Mouse (Mus musculus): ENCODE results near the gene Dleu7. TPM values are rescaled to one million over a fixed set of nuclear protein-coding genes. Genes with fewer than 3 reads are reported as not detected.
A peak's percentile ranks its signal among the peaks of the same experiment; 100 is the strongest.

Gene Dleu7
- 1 to 10 TPM; 8.0 to 9.1 TPM for total RNA-seq (2021)
- long read RNA-seq, experiment 1, transcript Dleu7-201 (2 exons, 1,314 nt): major isoform, 10 of 10 reads
- long read RNA-seq, experiment 1, partial matches to known transcripts: 0 of 10 reads
- long read RNA-seq, experiment 1, other reads (novel, unspliced or antisense): 0 of 10 reads
- long read RNA-seq, experiment 2, partial matches to known transcripts: 0 of 3 reads
- long read RNA-seq, experiment 2, other reads (novel, unspliced or antisense): 0 of 3 reads

DNA sequence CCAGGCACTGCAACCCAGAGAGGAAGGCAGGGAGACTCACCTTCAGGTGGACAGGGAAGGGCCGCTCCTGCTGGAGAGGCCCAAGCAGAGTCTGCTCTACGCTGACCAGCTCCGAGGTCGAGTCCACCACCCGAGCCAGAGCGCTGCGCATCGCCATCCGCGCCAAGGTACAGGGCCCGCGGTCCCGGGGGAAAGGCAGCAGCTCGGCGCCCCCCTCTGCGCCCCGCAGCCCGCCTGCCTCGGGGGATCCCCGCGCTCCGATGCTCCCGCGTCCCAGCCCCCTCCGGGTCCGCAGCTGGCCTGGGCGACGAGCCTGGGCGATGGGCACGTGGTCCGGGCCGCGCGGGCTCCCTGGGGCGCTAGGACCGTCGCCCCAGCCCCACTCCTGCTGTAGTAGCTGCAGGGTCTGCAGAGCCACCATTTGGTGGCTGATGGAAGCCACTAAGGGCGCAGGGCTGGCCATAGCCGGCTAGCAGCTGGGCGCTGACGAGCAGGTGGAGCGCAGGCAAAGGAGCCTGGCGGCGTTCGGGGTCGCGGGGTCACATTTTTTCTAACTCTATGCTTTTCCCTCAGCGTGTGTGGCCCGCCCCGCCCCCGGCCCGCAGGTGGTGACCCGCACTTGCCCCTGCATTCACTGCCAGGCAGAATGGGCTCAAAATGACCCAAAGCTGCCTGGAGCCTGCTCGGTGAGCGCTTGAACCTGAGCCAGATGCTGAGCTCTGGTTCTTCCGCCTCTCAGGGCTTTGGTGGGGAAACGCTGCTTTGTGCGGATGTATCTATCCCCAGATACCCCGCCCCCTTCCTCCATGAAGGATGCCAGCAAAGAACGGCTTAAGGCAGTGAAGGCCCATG is at the start of gene Dleu7, which contains the start of gene Rnaseh2b:
Dleu7 (minus strand) TSS at position 560 of the 852 bp plus-strand sequence.
Rnaseh2b (plus strand) TSS at position 102 of the 852 bp plus-strand sequence.
- Histone ChIP-seq H3K4me3 (peak within 1 kb of the TSS; percentile 73), H3K27ac (peak within 1 kb of the TSS; percentile 37)
- intact Hi-C loops (cut with DNase I): loop anchor here (2.0 kb wide), 1 partner anchor 40 kb away; no protein-coding TSS in a partner anchor
- no peak; the same call in 1 of the 2 replicates for TF ChIP-seq CTCF (IDR thresholded peaks at IDR 0.05)
- peak; percentile 23 to 36 for DNase-seq (ENCODE audit: extremely low spot score in 1 of 2, low spot score in 2 of 2)

DNA sequence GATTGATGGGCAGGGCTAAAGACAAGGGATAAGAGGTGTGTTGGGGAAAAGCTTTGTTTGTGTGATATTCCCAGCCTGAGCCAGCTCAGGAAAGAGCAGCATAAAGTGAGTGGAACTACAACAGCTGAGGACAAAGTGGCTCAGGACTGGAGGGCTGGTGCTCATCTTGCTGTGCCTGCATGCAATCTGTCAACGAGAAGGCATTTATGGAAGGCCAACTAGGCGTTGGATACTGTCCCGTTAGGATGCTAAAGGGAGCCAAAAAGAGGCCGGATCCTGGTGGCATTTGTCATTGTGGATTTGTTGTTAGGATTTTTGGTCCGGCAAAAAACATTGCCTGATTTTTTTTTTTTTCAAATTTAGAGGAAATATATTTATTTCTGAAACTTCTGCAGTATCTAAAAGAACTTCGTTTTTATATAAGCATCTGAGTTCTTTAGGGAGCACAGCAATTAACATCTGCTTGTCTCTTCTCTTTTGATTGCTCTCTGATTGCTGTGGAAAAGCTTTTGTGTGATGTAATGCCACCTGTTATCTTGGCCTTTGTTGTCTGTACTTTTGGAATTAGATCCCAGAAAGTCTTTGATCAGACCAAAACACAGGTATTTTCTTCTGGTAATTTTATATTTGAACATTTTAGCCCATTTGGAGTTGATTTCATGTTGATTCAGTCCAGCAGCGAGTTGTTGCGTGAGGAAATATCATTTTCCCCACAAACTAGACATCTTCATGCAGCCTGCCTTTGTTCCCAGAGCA is 49.2 kb upstream of the Dleu7 start:
- no peak for TF ChIP-seq CTCF (IDR thresholded peaks at IDR 0.05)
- no peak overlapping the region for H3K27ac ChIP-seq
- no peak overlapping the region for H3K4me3 ChIP-seq
- DNase-seq (ENCODE audit: extremely low spot score in 1 of 2, low spot score in 2 of 2): no peak
- intact Hi-C loops (cut with DNase I): no loop called here

DNA sequence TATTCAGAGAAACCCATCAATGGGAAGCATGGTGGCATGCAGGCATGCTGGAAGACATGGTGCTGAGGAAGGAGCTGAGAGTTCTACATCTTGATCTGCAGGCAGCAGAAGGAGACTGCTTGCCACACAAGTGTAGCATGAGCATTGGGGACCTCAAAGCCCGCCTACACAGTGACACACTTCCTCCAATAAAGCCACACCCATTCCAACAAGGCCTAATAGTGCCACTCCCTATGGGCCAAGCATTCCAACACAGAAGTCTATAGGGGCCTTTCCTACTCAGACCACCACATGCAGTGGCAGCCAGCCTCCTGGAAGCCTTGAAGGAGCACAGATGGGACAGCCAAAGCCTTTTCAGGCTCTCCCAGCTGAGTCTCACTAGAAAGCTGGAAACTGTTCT is 46.3 kb upstream of the Dleu7 start:
- no peak for DNase-seq (ENCODE audit: extremely low spot score in 1 of 2, low spot score in 2 of 2)
- intact Hi-C loops (cut with DNase I): loop anchor here (10.0 kb wide), 1 partner anchor 684 kb away; no protein-coding TSS in a partner anchor
- no peak overlapping the region for H3K27ac ChIP-seq
- no peak overlapping the region for H3K4me3 ChIP-seq
- no peak for TF ChIP-seq CTCF (IDR thresholded peaks at IDR 0.05)

DNA sequence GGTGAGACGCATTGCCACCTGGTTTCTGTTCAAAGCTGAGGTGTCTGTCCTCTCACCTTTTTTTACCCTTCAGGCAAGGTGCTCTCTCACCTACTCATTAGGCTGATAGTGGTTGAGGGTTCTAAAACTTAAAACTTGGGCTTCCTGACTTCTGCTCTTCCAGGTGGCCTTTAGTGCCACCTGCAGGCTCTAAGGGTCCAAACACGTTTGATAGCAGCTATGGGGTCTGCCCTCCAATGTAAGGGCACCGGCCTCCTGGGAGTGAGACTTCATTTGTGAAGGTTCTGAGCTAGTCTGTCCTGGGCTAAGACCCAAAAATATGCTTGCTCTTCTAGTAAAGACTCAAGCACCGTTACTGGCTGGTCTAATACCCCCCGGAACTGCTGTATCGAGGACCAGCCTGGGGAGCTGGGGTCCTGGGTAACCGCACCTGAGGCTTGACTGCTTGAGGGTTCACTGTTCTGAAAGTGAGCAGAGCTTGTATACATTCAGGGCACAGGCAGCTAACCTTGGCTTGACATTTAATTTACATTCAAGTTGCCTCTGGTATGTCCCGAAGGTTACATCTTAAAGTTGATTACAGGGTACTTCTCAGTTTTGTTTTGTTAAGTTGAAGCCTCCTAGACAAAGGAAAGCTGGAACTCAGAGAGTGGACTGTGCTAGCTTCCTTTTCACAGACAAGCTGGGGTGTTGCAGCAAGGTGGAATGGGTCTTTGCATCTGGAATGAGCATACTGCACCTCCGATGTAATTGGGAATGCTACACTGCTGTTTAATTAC is 41.3 kb upstream of the Dleu7 start:
- no peak overlapping the region for H3K4me3 ChIP-seq
- intact Hi-C loops (cut with DNase I): loop anchor here (2.0 to 10.0 kb wide), 4 partner anchors 41 to 763 kb away; partner anchors contain the start of genes Dleu7, Gucy1b2 and Rnaseh2b

DNA sequence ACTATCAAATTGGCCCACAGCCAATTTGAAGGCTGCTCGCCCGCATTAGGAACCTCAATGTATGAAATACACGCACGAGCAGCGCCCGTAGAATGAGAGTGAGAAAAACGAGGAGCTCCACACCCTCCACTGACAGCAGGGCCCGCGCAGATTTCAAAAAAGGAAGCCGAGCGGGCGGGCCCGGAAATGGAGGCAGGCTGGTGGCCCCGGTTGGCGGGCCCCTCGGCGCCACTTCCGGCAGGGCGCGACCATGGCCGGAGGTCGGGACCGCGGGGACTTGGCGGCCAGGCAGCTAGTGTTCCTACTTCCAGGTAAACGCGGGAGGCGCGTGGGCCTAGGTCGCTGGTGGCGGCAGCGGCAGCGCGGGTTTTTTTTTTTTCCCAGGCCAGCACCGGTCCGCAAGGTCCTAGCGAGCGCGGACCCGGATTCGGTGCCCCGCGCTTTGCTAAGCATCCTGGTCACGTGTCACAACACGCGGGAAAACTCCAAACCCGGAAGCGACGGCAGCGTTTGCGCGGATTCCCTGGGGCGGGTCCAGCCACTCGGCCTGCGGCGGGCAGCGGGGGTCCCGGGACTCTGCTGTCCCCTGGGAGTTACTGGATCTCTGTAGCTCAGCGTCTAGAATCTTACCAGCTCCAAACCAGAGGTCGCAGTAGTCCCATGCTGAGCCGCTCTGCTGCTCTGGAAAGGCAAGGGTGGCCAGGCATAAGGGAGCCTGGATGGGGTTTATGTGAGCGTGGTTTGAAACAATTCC is 39.2 kb upstream of the Dleu7 start:
- TF ChIP-seq CTCF (IDR thresholded peaks at IDR 0.05): no peak; the same call in 1 of the 2 replicates
- DNase-seq (ENCODE audit: extremely low spot score in 1 of 2, low spot score in 2 of 2): peak; percentile 86 to 87
- intact Hi-C loops (cut with DNase I): loop anchor here (2.0 to 10.0 kb wide), 4 partner anchors 39 to 761 kb away; partner anchors contain the start of genes Dleu7, Gucy1b2 and Rnaseh2b
- H3K4me3 ChIP-seq: peak overlapping the region; percentile 75
- H3K27ac ChIP-seq: peak overlapping the region; percentile 94

More for the DNA sequence above, 41.3 kb upstream of the Dleu7 start:
- no peak overlapping the region for H3K27ac ChIP-seq
- TF ChIP-seq CTCF (IDR thresholded peaks at IDR 0.05): peak; percentile 30
- no peak for DNase-seq (ENCODE audit: extremely low spot score in 1 of 2, low spot score in 2 of 2)

DNA sequence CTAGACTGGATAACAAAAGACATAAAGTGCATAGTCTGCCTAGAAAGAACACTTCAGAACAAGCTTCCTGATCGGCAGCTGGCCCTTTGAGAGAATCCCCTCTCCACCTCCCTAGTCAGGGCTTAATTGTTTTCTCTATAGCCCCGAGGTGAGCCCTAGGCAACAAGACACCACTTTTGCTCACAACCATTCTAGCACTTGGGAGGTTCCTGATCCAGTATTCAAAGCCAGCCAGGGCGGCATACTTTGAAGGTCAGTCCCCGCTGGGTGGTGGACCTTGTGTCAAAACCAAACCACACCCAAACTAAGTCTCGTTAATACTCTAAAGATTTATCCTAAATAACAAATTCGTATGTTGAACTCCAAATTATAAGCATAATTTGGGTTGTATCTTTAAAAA is 38.6 kb upstream of the Dleu7 start:
- intact Hi-C loops (cut with DNase I): loop anchor here (5.0 to 10.0 kb wide), 2 partner anchors 126 to 677 kb away; partner anchors contain the start of gene Gucy1b2
- Histone ChIP-seq H3K27ac (no peak overlapping the region), H3K4me3 (peak overlapping the region; percentile 75)
- DNase-seq (ENCODE audit: extremely low spot score in 1 of 2, low spot score in 2 of 2): no peak
- TF ChIP-seq CTCF (IDR thresholded peaks at IDR 0.05): no peak

DNA sequence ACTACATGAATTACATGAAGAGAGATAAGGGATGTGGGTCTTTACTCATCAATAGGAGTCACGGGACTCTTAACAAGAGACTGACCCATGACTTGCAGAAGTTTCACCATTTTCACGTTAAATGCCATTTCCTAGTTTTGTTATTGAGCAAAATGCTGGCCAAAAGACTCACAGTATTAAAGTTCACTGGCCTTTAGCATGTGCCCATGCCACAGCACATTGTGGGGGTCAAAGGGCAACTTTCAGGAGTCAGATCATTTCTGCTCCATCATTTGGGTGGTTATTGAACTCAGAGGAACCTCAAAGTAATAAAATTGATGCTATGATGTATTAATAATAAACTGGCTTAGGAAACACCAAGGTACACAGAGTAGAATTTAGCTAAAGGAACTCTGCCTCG is 36.8 kb upstream of the Dleu7 start:
- Histone ChIP-seq H3K4me3 (no peak overlapping the region), H3K27ac (no peak overlapping the region)
- DNase-seq (ENCODE audit: extremely low spot score in 1 of 2, low spot score in 2 of 2): no peak
- intact Hi-C loops (cut with DNase I): loop anchor here (5.0 to 10.0 kb wide), 2 partner anchors 128 to 675 kb away; partner anchors contain the start of gene Gucy1b2
- no peak for TF ChIP-seq CTCF (IDR thresholded peaks at IDR 0.05)

DNA sequence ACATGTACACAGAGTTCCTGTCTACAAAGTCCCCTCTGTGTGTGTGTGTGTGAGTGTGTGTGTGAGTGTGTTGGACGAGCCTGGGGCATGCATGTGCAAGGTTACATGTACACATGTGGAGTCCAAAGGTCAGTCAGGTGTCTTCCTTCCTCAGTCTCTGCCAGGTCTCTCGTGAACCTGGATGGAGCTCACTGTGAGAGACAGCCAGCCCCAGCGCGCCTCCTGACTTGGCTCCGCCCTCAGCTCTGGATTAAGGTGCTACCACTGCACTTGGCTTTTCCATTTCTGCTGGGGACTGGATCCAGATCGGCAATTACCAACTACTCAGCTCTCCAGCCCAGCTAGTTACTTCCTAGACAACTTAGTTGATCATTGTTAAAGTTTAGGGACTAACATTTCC is 35.8 kb upstream of the Dleu7 start:
- H3K27ac ChIP-seq: no peak overlapping the region
- no peak for TF ChIP-seq CTCF (IDR thresholded peaks at IDR 0.05)
- intact Hi-C loops (cut with DNase I): no loop called here
- H3K4me3 ChIP-seq: no peak overlapping the region
- DNase-seq (ENCODE audit: extremely low spot score in 1 of 2, low spot score in 2 of 2): no peak

DNA sequence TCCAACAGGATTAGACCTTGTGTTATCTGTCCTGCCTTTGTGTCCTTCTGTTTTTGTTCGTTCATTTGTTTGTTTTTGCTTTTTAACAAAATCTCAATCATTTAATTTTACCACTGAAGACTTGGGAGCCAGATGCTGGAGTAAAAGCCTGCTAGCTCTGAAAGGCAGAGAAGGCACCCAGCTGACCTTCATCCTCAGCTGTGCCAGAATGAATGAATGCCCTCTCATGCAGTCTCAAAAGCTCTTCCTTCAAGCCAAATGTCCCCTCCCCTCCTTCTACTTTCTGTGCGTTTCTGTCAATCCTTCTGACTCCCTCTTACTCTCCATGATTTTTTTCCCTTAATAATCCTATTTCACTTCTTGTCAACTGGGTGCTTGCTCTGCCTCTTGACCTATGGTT is 34.3 kb upstream of the Dleu7 start:
- intact Hi-C loops (cut with DNase I): no loop called here
- TF ChIP-seq CTCF (IDR thresholded peaks at IDR 0.05): no peak

DNA sequence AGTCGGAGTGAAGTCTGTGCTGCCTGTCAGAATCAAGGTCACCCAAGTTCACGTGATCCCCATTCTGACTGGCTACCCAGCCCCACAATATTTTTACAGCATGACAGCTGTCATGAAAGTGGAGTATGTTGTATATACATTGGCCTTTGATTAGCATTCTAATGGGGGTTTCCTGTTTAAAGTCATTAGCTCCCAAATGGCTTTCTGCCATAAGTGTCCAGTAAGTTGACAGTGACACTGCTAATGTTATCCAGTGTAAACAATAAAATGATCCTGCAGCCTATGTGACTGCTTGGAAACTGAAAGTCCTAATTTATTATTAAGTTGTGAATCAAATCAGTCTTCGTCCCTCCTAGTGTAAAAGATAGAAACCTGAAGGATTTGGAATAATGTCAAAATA is 33.2 kb upstream of the Dleu7 start:
- Histone ChIP-seq H3K27ac (no peak overlapping the region), H3K4me3 (no peak overlapping the region)
- DNase-seq (ENCODE audit: extremely low spot score in 1 of 2, low spot score in 2 of 2): no peak
- no peak for TF ChIP-seq CTCF (IDR thresholded peaks at IDR 0.05)
- intact Hi-C loops (cut with DNase I): no loop called here

More for the DNA sequence above, 34.3 kb upstream of the Dleu7 start:
- DNase-seq (ENCODE audit: extremely low spot score in 1 of 2, low spot score in 2 of 2): no peak
- H3K4me3 ChIP-seq: no peak overlapping the region
- H3K27ac ChIP-seq: no peak overlapping the region
